Mouse (Mus musculus) cortical plate, adult 2 months (tissue): Measurements from ENCODE around the gene St6galnac5. TPM values are rescaled to one million over a fixed set of nuclear protein-coding genes. Genes with fewer than 3 reads are reported as not detected.

Experiments
- H3K27ac ChIP-seq: fragments of 200-500 bp; 2 replicates; pipeline ENCODE4 v1.5.1; 2012; ENCODE audit warnings: low read length, control low read depth, inconsistent platforms; ENCODE audit not compliant: insufficient read depth
- H3K4me1 ChIP-seq: fragments of 200-500 bp; 2 replicates; pipeline ENCODE4 v1.6.1; 2011; ENCODE audit warnings: low read length; ENCODE audit not compliant: control insufficient read depth, insufficient read depth
- H3K4me3 ChIP-seq: fragments of 200-500 bp; 2 replicates; pipeline ENCODE4 v1.5.1; 2011; ENCODE audit warnings: mild to moderate bottlenecking, low read length, control low read depth; ENCODE audit not compliant: insufficient read depth
- CTCF ChIP-seq: fragments of 200-500 bp; IDR thresholded peaks from 2 replicates; pipeline ENCODE4 v1.5.1; 2011; ENCODE audit warnings: mild to moderate bottlenecking, control low read depth, low read length; ENCODE audit not compliant: insufficient read depth; ENCODE audit errors: extremely low read depth
- POLR2A ChIP-seq: fragments of 200-500 bp; IDR thresholded peaks from 2 replicates; pipeline ENCODE4 v1.6.1; 2011; ENCODE audit warnings: mild to moderate bottlenecking, low read length, control low read depth; ENCODE audit not compliant: insufficient read depth; ENCODE audit errors: extremely low read depth
- polyA plus RNA-seq: library from polyadenylated mRNA; depleted of rRNA; stranded (reverse); fragments of >200 nt; gene quantifications from 2 replicates; pipeline ENCODE4 v1.2.3, GENCODE M21; 2012; rRNA removed

St6galnac5 gene
- 28.7 and 36.7 TPM in 2 replicates for polyA plus RNA-seq

GRCm38 (mm10) chr3:152981988-152982387 lies at the start of gene St6galnac5:
TSS of gene St6galnac5 (minus strand) at chr3:152982246.
- H3K4me3 ChIP-seq = peak within 1 kb of the TSS; percentile 66
- peak within 1 kb of the TSS; percentile 49 for H3K27ac ChIP-seq
- TF ChIP-seq POLR2A (no peak), CTCF (peak; percentile 25; the same call in 1 of the 2 replicates)
- H3K4me1 ChIP-seq = 0 out of 2 replicates have a peak, but pooled peaks cover 2% of the 10 kb centered on the region

GRCm38 (mm10) chr3:153030756-153031155 lies 48.7 kb upstream of the St6galnac5 start:
- Histone ChIP-seq H3K4me3 (no peak overlapping the region), H3K27ac (no peak overlapping the region), H3K4me1 (no peaks in the 10 kb centered on the region)
- TF ChIP-seq CTCF (no peak), POLR2A (no peak)

GRCm38 (mm10) chr3:153024016-153024415 lies 42.0 kb upstream of the St6galnac5 start:
- TF ChIP-seq POLR2A (no peak), CTCF (no peak)
- Histone ChIP-seq H3K4me3 (no peak overlapping the region), H3K27ac (no peak overlapping the region), H3K4me1 (no peaks in the 10 kb centered on the region)

GRCm38 (mm10) chr3:153018051-153018450 lies 36.0 kb upstream of the St6galnac5 start:
- TF ChIP-seq CTCF = no peak
- no peak for TF ChIP-seq POLR2A
- no peak overlapping the region for H3K4me3 ChIP-seq
- H3K27ac ChIP-seq = no peak overlapping the region
- no peaks in the 10 kb centered on the region for H3K4me1 ChIP-seq

GRCm38 (mm10) chr3:153016355-153016754 lies 34.3 kb upstream of the St6galnac5 start:
- TF ChIP-seq POLR2A (no peak), CTCF (no peak)
- no peaks in the 10 kb centered on the region for H3K4me1 ChIP-seq
- H3K4me3 ChIP-seq = no peak overlapping the region
- no peak overlapping the region for H3K27ac ChIP-seq

DNA sequence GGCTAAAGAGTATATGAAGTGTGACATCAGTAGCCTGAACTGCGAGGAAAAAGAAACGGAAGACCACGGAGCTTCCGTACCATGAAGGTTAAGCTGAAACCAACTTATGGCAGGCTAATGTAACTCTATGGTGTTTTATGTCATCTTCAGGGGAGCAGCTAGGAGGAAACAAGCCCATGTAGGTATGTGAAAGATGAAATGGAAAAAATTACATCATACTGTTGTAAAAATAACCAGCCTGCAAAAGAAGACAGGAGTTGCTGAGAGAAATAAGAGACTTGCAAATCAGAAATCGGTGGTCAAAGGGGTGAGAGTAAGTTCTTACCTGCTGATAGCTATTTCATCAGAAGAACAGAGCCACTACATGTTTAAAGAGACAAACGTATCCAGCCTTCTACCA lies 24.8 kb upstream of the St6galnac5 start:
- no peak overlapping the region for H3K27ac ChIP-seq
- TF ChIP-seq POLR2A = no peak
- no peak for TF ChIP-seq CTCF
- H3K4me3 ChIP-seq = no peak overlapping the region
- H3K4me1 ChIP-seq = no peaks in the 10 kb centered on the region

GRCm38 (mm10) chr3:152998901-152999300 lies 16.9 kb upstream of the St6galnac5 start:
- Histone ChIP-seq H3K27ac (no peak overlapping the region), H3K4me1 (no peaks in the 10 kb centered on the region), H3K4me3 (no peak overlapping the region)
- TF ChIP-seq POLR2A (no peak), CTCF (no peak)

- TF ChIP-seq POLR2A (no peak), CTCF (no peak)
- Histone ChIP-seq H3K4me1 (no peaks in the 10 kb centered on the region), H3K4me3 (no peak overlapping the region), H3K27ac (no peak overlapping the region)
These were observed 16.1 kb upstream of the St6galnac5 start for GRCm38 (mm10) chr3:152998106-152998505.

GRCm38 (mm10) chr3:152993608-152994007 lies 11.6 kb upstream of the St6galnac5 start:
- TF ChIP-seq POLR2A = no peak
- no peak for TF ChIP-seq CTCF
- Histone ChIP-seq H3K4me3 (no peak overlapping the region), H3K4me1 (no peaks in the 10 kb centered on the region), H3K27ac (no peak overlapping the region)

DNA sequence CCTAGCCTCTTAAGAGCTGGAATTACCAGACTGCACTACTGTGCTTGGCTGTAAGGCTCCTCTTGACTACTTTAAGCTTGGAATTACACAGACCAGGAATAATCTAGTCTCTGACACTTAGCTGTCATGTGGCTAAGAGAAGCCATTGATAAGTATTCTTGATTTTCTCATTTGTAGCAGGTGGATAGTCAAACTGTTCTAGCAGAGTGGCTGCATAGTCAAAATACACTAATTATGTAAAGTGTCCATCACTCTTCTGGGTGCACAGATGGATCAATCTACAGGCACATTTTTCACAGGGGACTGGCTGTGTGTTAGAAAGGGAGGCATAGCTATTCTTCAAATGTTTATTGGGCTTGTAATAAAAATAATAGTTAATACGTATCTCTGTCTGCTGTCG lies 8.7 kb upstream of the St6galnac5 start:
- Histone ChIP-seq H3K4me3 (no peak overlapping the region), H3K4me1 (no peaks in the 10 kb centered on the region), H3K27ac (no peak overlapping the region)
- TF ChIP-seq POLR2A (no peak), CTCF (no peak)
